Mouse (Mus musculus) CH12.LX (cell line): Measurements from ENCODE around the gene Nsg1. TPM values are rescaled to one million over a fixed set of nuclear protein-coding genes. Genes with fewer than 3 reads are reported as not detected.

ENCODE experiments used
- DNase-seq: peaks from one replicate; pipeline ENCODE4 v3.0.0-alpha.2; 2013; ENCODE audit errors: extremely low read depth
- H3K27ac ChIP-seq: 2 replicates; pipeline ENCODE4 v1.5.1; 2012; ENCODE audit warnings: low read depth, mild to moderate bottlenecking, control low read depth, moderate library complexity; ENCODE audit not compliant: insufficient read depth
- H3K27me3 ChIP-seq: replicated peaks from 2 replicates; pipeline ENCODE3; 2012; ENCODE audit warnings: inconsistent platforms
- H3K36me3 ChIP-seq, 2 experiments: replicated peaks in 1 of 2; 2 replicates each; pipeline versions ENCODE3 to v1.6.1; 2012; ENCODE audit warnings: inconsistent platforms in 1 of 2, low read length in 1 of 2, mild to moderate bottlenecking in 1 of 2, mixed read lengths in 1 of 2, moderate library complexity in 1 of 2; ENCODE audit not compliant: control insufficient read depth in 1 of 2, insufficient read depth in 1 of 2
- H3K4me1 ChIP-seq, 2 experiments: 2 replicates each; pipeline ENCODE4 v1.6.1; 2012; ENCODE audit warnings: inconsistent platforms in 1 of 2, moderate library complexity in 1 of 2; ENCODE audit not compliant: insufficient read depth in 2 of 2, control insufficient read depth in 1 of 2
- H3K4me2 ChIP-seq: 2 replicates; pipeline ENCODE4 v1.6.1; 2012; ENCODE audit warnings: low read depth, mild to moderate bottlenecking, control low read depth; ENCODE audit not compliant: poor library complexity, insufficient read depth, severe bottlenecking
- H3K4me3 ChIP-seq, 3 experiments: fragments of 150-350 bp in 1 of 3; sonication (generic) in 1 of 3; replicated peaks in 1 of 3; 2 replicates each; pipeline versions ENCODE3 to v1.5.1; 2011 to 2012; ENCODE audit warnings: low read depth in 2 of 3, low read length in 2 of 3, mild to moderate bottlenecking in 2 of 3, moderate library complexity in 2 of 3, control low read depth in 1 of 3, improper control_type of control experiment in 1 of 3, inconsistent platforms in 1 of 3, mixed read lengths in 1 of 3; ENCODE audit not compliant: poor library complexity in 1 of 3
- H3K79me2 ChIP-seq: replicated peaks from 2 replicates; pipeline ENCODE4 v1.6.1; 2012; ENCODE audit warnings: mild to moderate bottlenecking, moderate library complexity; ENCODE audit not compliant: control insufficient read depth, poor library complexity, insufficient read depth, severe bottlenecking; ENCODE audit errors: extremely low read depth
- H3K9ac ChIP-seq: 2 replicates; pipeline ENCODE4 v1.6.1; 2012; ENCODE audit warnings: low read depth, mild to moderate bottlenecking, control low read depth, moderate library complexity; ENCODE audit not compliant: insufficient read depth
- H3K9me3 ChIP-seq: replicated peaks from 2 replicates; pipeline ENCODE3; 2012; ENCODE audit warnings: low read length, inconsistent platforms, mixed read lengths
- BHLHE40 ChIP-seq: IDR thresholded peaks from 2 replicates; pipeline ENCODE4 v1.6.1; 2011; ENCODE audit warnings: mild to moderate bottlenecking, low read depth, low read length, improper control_type of control experiment
- CHD1 ChIP-seq: IDR thresholded peaks from 2 replicates; pipeline ENCODE4 v1.6.1; 2012; ENCODE audit warnings: low read depth, low read length, improper control_type of control experiment, inconsistent platforms
- ELF1 ChIP-seq: IDR thresholded peaks from 2 replicates; pipeline ENCODE4 v1.6.1; 2014; ENCODE audit warnings: low read depth, mild to moderate bottlenecking, inconsistent platforms, low read length, improper control_type of control experiment
- EP300 ChIP-seq: IDR thresholded peaks from 2 replicates; pipeline ENCODE4 v1.6.1; 2011; ENCODE audit warnings: low read length, improper control_type of control experiment
- ETS1 ChIP-seq: conservative IDR thresholded peaks from 2 replicates; pipeline ENCODE4 v1.6.1; 2012; ENCODE audit warnings: low read depth, mild to moderate bottlenecking, inconsistent platforms, low read length, improper control_type of control experiment, moderate library complexity
- KAT2A ChIP-seq: IDR thresholded peaks from 2 replicates; pipeline ENCODE4 v1.6.1; 2012; ENCODE audit warnings: low read length, improper control_type of control experiment, inconsistent platforms; ENCODE audit not compliant: insufficient replicate concordance
- MAFK ChIP-seq: IDR thresholded peaks from 2 replicates; pipeline ENCODE4 v1.6.1; 2011; ENCODE audit warnings: low read length, improper control_type of control experiment; ENCODE audit not compliant: insufficient replicate concordance
- MAX ChIP-seq: IDR thresholded peaks from 2 replicates; pipeline ENCODE4 v1.6.1; 2011; ENCODE audit warnings: low read length, improper control_type of control experiment
- MAZ ChIP-seq: IDR thresholded peaks from 2 replicates; pipeline ENCODE4 v1.6.1; 2012; ENCODE audit warnings: low read depth, mild to moderate bottlenecking, inconsistent platforms, low read length, improper control_type of control experiment, moderate library complexity
- NELFE ChIP-seq: IDR thresholded peaks from 2 replicates; pipeline ENCODE4 v1.6.1; 2011; ENCODE audit warnings: low read depth, low read length, improper control_type of control experiment
- POLR2AphosphoS2 ChIP-seq: IDR thresholded peaks from 2 replicates; pipeline ENCODE4 v1.6.1; 2011; ENCODE audit warnings: low read depth, low read length, improper control_type of control experiment
- SIN3A ChIP-seq: IDR thresholded peaks from 2 replicates; pipeline ENCODE4 v1.6.1; 2012; ENCODE audit warnings: low read length, improper control_type of control experiment, inconsistent platforms
- SMC3 ChIP-seq: IDR thresholded peaks from 2 replicates; pipeline ENCODE4 v1.6.1; 2011; ENCODE audit warnings: low read depth, low read length, improper control_type of control experiment
- TBP ChIP-seq: conservative IDR thresholded peaks from 2 replicates; pipeline ENCODE4 v1.6.1; 2011; ENCODE audit warnings: low read depth, low read length, improper control_type of control experiment
- ZKSCAN1 ChIP-seq: IDR thresholded peaks from 2 replicates; pipeline ENCODE4 v1.6.1; 2012; ENCODE audit warnings: low read depth, inconsistent platforms, low read length, improper control_type of control experiment, borderline replicate concordance
- dilution Hi-C: fragments of 300-500 bp; cut with MboI; formaldehyde crosslinking; loops from 2 replicates; pipeline ENCODE4 v1.14.3; 2020; ENCODE audit warnings: low sequenced_read_pairs; ENCODE audit not compliant: extremely low pct_unique_long_range_greater_than_20kb, extremely low pct_ligation_motif_present
- in situ Hi-C: fragments of 300-500 bp; cut with MboI; formaldehyde crosslinking; loops from 3 replicates; pipeline ENCODE4 v1.14.3; 2019; ENCODE audit warnings: low sequenced_read_pairs, low pct_ligation_motif_present, low pct_unique_long_range_greater_than_20kb, mixed read lengths
- polyA plus RNA-seq: library from polyadenylated mRNA; unstranded; fragments of >175 nt; gene quantifications from 2 replicates; pipeline ENCODE4 v1.2.1, GENCODE M21; 2012; ENCODE audit warnings: low read depth; ENCODE audit not compliant: insufficient read length
- total RNA-seq, 2 experiments: library from RNA; depleted of rRNA; stranded (reverse); fragments of 300-350 nt in 1 of 2; fragments of >200 nt in 1 of 2; gene quantifications; 2 replicates each; pipeline ENCODE4 v1.2.3; 2012 to 2014

Nsg1 gene
- total and polyA plus RNA-seq, 3 experiments: 0.04 TPM; not detected in 2

GRCm38 (mm10) chr5:38136247-38136646 lies 23.5 kb downstream of the Nsg1 start:
- Histone ChIP-seq H3K9me3 (no peaks in the 10 kb centered on the region), H3K36me3 (peaks cover 0 to 39% of the 10 kb centered on the region in 2 experiments), H3K4me3 (no peak overlapping the region), H3K27ac (no peak overlapping the region), H3K4me1 (no peaks in the 10 kb centered on the region), H3K4me2 (no peak overlapping the region), H3K27me3 (no peaks in the 10 kb centered on the region), H3K79me2 (no peaks in the 10 kb centered on the region), H3K9ac (no peak overlapping the region)
- TF ChIP-seq KAT2A (no peak), TBP (no peak), ETS1 (no peak), EP300 (no peak), BHLHE40 (no peak), MAX (no peak), CHD1 (no peak), ZKSCAN1 (no peak), NELFE (no peak), MAFK (no peak), SIN3A (no peak)
- dilution Hi-C loops (no loop called here), in situ Hi-C loops (no loop called here)
- no peak for DNase-seq

DNA sequence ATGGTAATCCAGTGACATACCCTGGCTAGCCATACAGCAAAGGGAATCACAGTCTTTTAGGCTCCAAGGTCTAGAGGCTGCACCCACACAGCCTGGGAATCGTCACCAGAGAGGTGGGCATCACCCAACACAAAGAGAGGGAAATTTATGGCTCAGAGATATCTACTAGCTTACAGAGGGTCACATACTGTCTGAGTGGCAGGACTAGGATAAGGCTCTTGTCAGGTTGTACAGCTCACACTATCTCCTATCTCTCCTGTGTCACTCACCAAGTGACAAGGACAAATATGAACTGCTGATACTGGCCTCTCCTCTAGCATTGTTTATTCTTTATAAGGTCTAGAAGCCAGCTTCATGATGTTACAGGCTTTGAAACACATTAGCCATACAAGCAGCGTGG lies 30.4 kb downstream of the Nsg1 start:
- Histone ChIP-seq H3K4me1 (no peaks in the 10 kb centered on the region), H3K4me2 (no peak overlapping the region), H3K27ac (no peak overlapping the region), H3K9ac (no peak overlapping the region), H3K36me3 (peaks cover 18 to 39% of the 10 kb centered on the region in 2 experiments), H3K9me3 (peaks cover 2% of the 10 kb centered on the region), H3K4me3 (no peak overlapping the region), H3K79me2 (no peaks in the 10 kb centered on the region), H3K27me3 (no peaks in the 10 kb centered on the region)
- in situ Hi-C loops (no loop called here), dilution Hi-C loops (no loop called here)
- TF ChIP-seq BHLHE40 (no peak), POLR2AphosphoS2 (no peak), SMC3 (no peak), ELF1 (no peak), MAZ (no peak)
- no peak for DNase-seq
